ENCODE assay signal across 11 mouse cellular contexts in the genomic region with DNA sequence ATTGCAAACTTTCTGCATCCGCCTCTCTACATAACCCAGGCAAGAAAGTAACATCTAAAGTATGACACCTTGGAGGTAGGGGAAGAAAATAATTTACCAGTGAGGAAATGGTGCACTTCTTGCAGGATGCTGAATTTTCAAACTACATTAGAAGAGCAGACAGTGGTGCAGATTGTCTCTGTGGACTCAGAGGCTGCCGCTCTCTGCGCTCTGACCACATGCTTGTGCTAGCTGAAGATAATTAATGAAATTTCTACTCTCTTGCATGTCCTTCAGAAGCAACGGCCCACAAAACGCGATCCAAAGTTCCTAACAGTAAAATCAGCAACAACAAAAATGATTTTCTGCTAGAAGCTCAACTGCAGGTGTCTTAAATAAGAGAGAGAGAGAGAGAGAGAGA. TPM values are rescaled to one million over a fixed set of nuclear protein-coding genes. Genes with fewer than 3 reads are reported as not detected.
A peak's percentile ranks its signal among the peaks of the same experiment; 100 is the strongest.
DNase-seq lines count a peak whose midpoint lies in the region; ATAC-seq lines count a peak whose summit lies in the region.
"Had no signal": no experiment of that assay in that cellular context is flagged by ENCODE, and none has a peak within 500 bp of the region (broad histone marks: within the 10 kb centered on the region; RNA-seq: fewer than 3 reads in every experiment).

No protein-coding gene starts in this region.

- peak overlapping the region; percentile 33 for H3K4me2 ChIP-seq in heart, embryonic 15.5 days
- no peak overlapping the region; the same call in 1 of the 2 replicates for H3K4me2 ChIP-seq in embryonic facial prominence, embryonic 11.5 days (ENCODE audit: low read depth, low read length)

- H3K9me3 ChIP-seq in heart, embryonic 15.5 days (replicated peaks) = no peaks in the 10 kb centered on the region
- no peaks in the 10 kb centered on the region for H3K9me3 ChIP-seq in embryonic facial prominence, embryonic 11.5 days (replicated peaks; ENCODE audit: control insufficient read depth, low read length)

- intact Hi-C loops in heart, postnatal 14 days (cut with DNase I) = loop anchor here (10.0 kb wide), 3 partner anchors 168 to 388 kb away; no protein-coding TSS in a partner anchor

- H3K9ac ChIP-seq in heart, embryonic 15.5 days = no peak overlapping the region
- H3K9ac ChIP-seq in embryonic facial prominence, embryonic 11.5 days (replicated peaks; ENCODE audit: low read length) = peak overlapping the region; percentile 25

- H3K4me1 ChIP-seq in heart, embryonic 15.5 days (replicated peaks) = no peaks in the 10 kb centered on the region
- H3K4me1 ChIP-seq in embryonic facial prominence, embryonic 11.5 days (ENCODE audit: control insufficient read depth, insufficient read depth, low read length) = no peaks in the 10 kb centered on the region

- no peak for ATAC-seq in heart, embryonic 15.5 days (replicated peaks; ENCODE audit: insufficient number of reproducible peaks, insufficient read depth, low FRiP score, low read depth)
- ATAC-seq in embryonic facial prominence, embryonic 11.5 days (replicated peaks; ENCODE audit: insufficient number of reproducible peaks, low FRiP score, low TSS enrichment, low read depth) = no peak
- ATAC-seq in activated CD4-positive, CD25-positive, alpha-beta regulatory T cell, adult 4 months = no peak
- ATAC-seq: inflammation-experienced regulatory T-cells, adult 6 months had no signal

- no peak for DNase-seq in heart, postnatal 14 days
- peak; percentile 27 for DNase-seq in NIH3T3 (ENCODE audit: low read depth)
- no peak for DNase-seq in embryonic facial prominence, embryonic 11.5 days (ENCODE audit: low spot score)
- peak; percentile 21 for DNase-seq in kidney, postnatal 14 days
- DNase-seq in left cerebral cortex, adult 18-20 months (ENCODE audit: low spot score in 2 of 2) = no peak
- DNase-seq: cerebellum, postnatal 10 days; gastrocnemius, postnatal 10 days had no signal

- no peak overlapping the region for H3K27ac ChIP-seq in heart, embryonic 15.5 days
- no peak overlapping the region for H3K27ac ChIP-seq in embryonic facial prominence, embryonic 11.5 days (replicated peaks; ENCODE audit: low read depth, low read length)

- no peaks in the 10 kb centered on the region for H3K36me3 ChIP-seq in heart, embryonic 15.5 days
- H3K36me3 ChIP-seq in embryonic facial prominence, embryonic 11.5 days (replicated peaks; ENCODE audit: control insufficient read depth, insufficient read depth, low read depth, low read length) = no peaks in the 10 kb centered on the region

- no peaks in the 10 kb centered on the region for H3K27me3 ChIP-seq in heart, embryonic 15.5 days
- H3K27me3 ChIP-seq in embryonic facial prominence, embryonic 11.5 days (ENCODE audit: control insufficient read depth, insufficient read depth, low read length) = no peaks in the 10 kb centered on the region

- WGBS in heart, embryonic 15.5 days = 72% methylated on average over 6 of the region's 6 CpGs
- 51% methylated on average over 6 of the region's 6 CpGs for WGBS in embryonic facial prominence, embryonic 11.5 days

- no peak overlapping the region for H3K4me3 ChIP-seq in heart, embryonic 15.5 days
- no peak overlapping the region for H3K4me3 ChIP-seq in embryonic facial prominence, embryonic 11.5 days (ENCODE audit: low read depth, low read length)

RNA-seq across cellular contexts. Expression of gene Fign, which starts 4.8 kb away (rescaled TPM):
- 7.2 and 8.1 TPM in 2 replicates for polyA plus RNA-seq in heart, embryonic 15.5 days (2015; fragmentation: Nextera tagmentation; extraction: Ambion mirVana)
- 10 to 100 TPM; 14.3 to 15.7 TPM for total RNA-seq in heart, postnatal 14 days (2021)
- polyA plus RNA-seq in embryonic facial prominence, embryonic 11.5 days (2014; fragmentation: Nextera tagmentation; extraction: Ambion mirVana) = 13.2 and 15.9 TPM in 2 replicates
- 1 to 10 TPM; 3.0 to 4.3 TPM for total RNA-seq in left cerebral cortex, adult 18-20 months (2021)
- polyA plus RNA-seq in activated CD4-positive, CD25-positive, alpha-beta regulatory T cell, adult 4 months (2017; shearing (Covaris generic)) = under 1 TPM in 1 of 2 experiments, not detected in 1; 0.12 TPM
- total RNA-seq: monocyte, adult 5-6 weeks had no signal

Comparison
In these comparisons a context has a peak if more than half of its experiments do, and no peak if none do; other contexts are left out.
1. DNase-seq: peak in NIH3T3 (single experiment) and kidney, postnatal 14 days (single experiment); none in heart, postnatal 14 days (0 of 2), embryonic facial prominence, embryonic 11.5 days (single experiment) and left cerebral cortex, adult 18-20 months (0 of 2).